Mouse (Mus musculus) CH12.LX (cell line): ENCODE measurements around the gene Ube2d2b. TPM values are rescaled to one million over a fixed set of nuclear protein-coding genes. Genes with fewer than 3 reads are reported as not detected.

Experiments
- DNase-seq: peaks from one replicate; pipeline ENCODE4 v3.0.0-alpha.2; 2013; ENCODE audit errors: extremely low read depth
- H3K27ac ChIP-seq: 2 replicates; pipeline ENCODE4 v1.5.1; 2012; ENCODE audit warnings: low read depth, mild to moderate bottlenecking, control low read depth, moderate library complexity; ENCODE audit not compliant: insufficient read depth
- H3K27me3 ChIP-seq: replicated peaks from 2 replicates; pipeline ENCODE3; 2012; ENCODE audit warnings: inconsistent platforms
- H3K36me3 ChIP-seq, 2 experiments: replicated peaks in 1 of 2; 2 replicates each; pipeline versions ENCODE3 to v1.6.1; 2012; ENCODE audit warnings: inconsistent platforms in 1 of 2, low read length in 1 of 2, mild to moderate bottlenecking in 1 of 2, mixed read lengths in 1 of 2, moderate library complexity in 1 of 2; ENCODE audit not compliant: control insufficient read depth in 1 of 2, insufficient read depth in 1 of 2
- H3K4me1 ChIP-seq, 2 experiments: 2 replicates each; pipeline ENCODE4 v1.6.1; 2012; ENCODE audit warnings: inconsistent platforms in 1 of 2, moderate library complexity in 1 of 2; ENCODE audit not compliant: insufficient read depth in 2 of 2, control insufficient read depth in 1 of 2
- H3K4me2 ChIP-seq: 2 replicates; pipeline ENCODE4 v1.6.1; 2012; ENCODE audit warnings: low read depth, mild to moderate bottlenecking, control low read depth; ENCODE audit not compliant: poor library complexity, insufficient read depth, severe bottlenecking
- H3K4me3 ChIP-seq, 3 experiments: fragments of 150-350 bp in 1 of 3; sonication (generic) in 1 of 3; replicated peaks in 1 of 3; 2 replicates each; pipeline versions ENCODE3 to v1.5.1; 2011 to 2012; ENCODE audit warnings: low read depth in 2 of 3, low read length in 2 of 3, mild to moderate bottlenecking in 2 of 3, moderate library complexity in 2 of 3, control low read depth in 1 of 3, improper control_type of control experiment in 1 of 3, inconsistent platforms in 1 of 3, mixed read lengths in 1 of 3; ENCODE audit not compliant: poor library complexity in 1 of 3
- H3K79me2 ChIP-seq: replicated peaks from 2 replicates; pipeline ENCODE4 v1.6.1; 2012; ENCODE audit warnings: mild to moderate bottlenecking, moderate library complexity; ENCODE audit not compliant: control insufficient read depth, poor library complexity, insufficient read depth, severe bottlenecking; ENCODE audit errors: extremely low read depth
- H3K9ac ChIP-seq: 2 replicates; pipeline ENCODE4 v1.6.1; 2012; ENCODE audit warnings: low read depth, mild to moderate bottlenecking, control low read depth, moderate library complexity; ENCODE audit not compliant: insufficient read depth
- H3K9me3 ChIP-seq: replicated peaks from 2 replicates; pipeline ENCODE3; 2012; ENCODE audit warnings: low read length, inconsistent platforms, mixed read lengths
- CHD2 ChIP-seq: IDR thresholded peaks from 2 replicates; pipeline ENCODE4 v1.6.1; 2011; ENCODE audit warnings: low read length, improper control_type of control experiment
- CTCF ChIP-seq, 2 experiments: IDR thresholded peaks in 1 of 2; conservative IDR thresholded peaks in 1 of 2; 2 replicates each; pipeline ENCODE4 v1.5.1; 2011 to 2012; ENCODE audit warnings: low read depth in 2 of 2, low read length in 2 of 2, improper control_type of control experiment in 1 of 2, inconsistent platforms in 1 of 2, mild to moderate bottlenecking in 1 of 2, moderate library complexity in 1 of 2
- E2F4 ChIP-seq: IDR thresholded peaks from 2 replicates; pipeline ENCODE4 v1.6.1; 2011; ENCODE audit warnings: low read depth, low read length, improper control_type of control experiment; ENCODE audit not compliant: insufficient replicate concordance
- ELF1 ChIP-seq: IDR thresholded peaks from 2 replicates; pipeline ENCODE4 v1.6.1; 2014; ENCODE audit warnings: low read depth, mild to moderate bottlenecking, inconsistent platforms, low read length, improper control_type of control experiment
- HCFC1 ChIP-seq: IDR thresholded peaks from 2 replicates; pipeline ENCODE4 v1.6.1; 2012; ENCODE audit warnings: low read depth, mild to moderate bottlenecking, inconsistent platforms, low read length, improper control_type of control experiment
- JUN ChIP-seq: IDR thresholded peaks from 2 replicates; pipeline ENCODE4 v1.6.1; 2011; ENCODE audit warnings: low read depth, mild to moderate bottlenecking, low read length, improper control_type of control experiment, moderate library complexity; ENCODE audit not compliant: insufficient read depth
- KAT2A ChIP-seq: IDR thresholded peaks from 2 replicates; pipeline ENCODE4 v1.6.1; 2012; ENCODE audit warnings: low read length, improper control_type of control experiment, inconsistent platforms; ENCODE audit not compliant: insufficient replicate concordance
- MAZ ChIP-seq: IDR thresholded peaks from 2 replicates; pipeline ENCODE4 v1.6.1; 2012; ENCODE audit warnings: low read depth, mild to moderate bottlenecking, inconsistent platforms, low read length, improper control_type of control experiment, moderate library complexity
- MYC ChIP-seq: IDR thresholded peaks from 2 replicates; pipeline ENCODE4 v1.6.1; 2011; ENCODE audit warnings: low read depth, mild to moderate bottlenecking, improper control_type of control experiment, low read length
- NRF1 ChIP-seq: IDR thresholded peaks from 2 replicates; pipeline ENCODE4 v1.6.1; 2014; ENCODE audit warnings: low read depth, mild to moderate bottlenecking, inconsistent platforms, low read length, improper control_type of control experiment, moderate library complexity
- PAX5 ChIP-seq: IDR thresholded peaks from 2 replicates; pipeline ENCODE4 v1.6.1; 2012; ENCODE audit warnings: low read length, inconsistent platforms, mixed read lengths
- POLR2A ChIP-seq: IDR thresholded peaks from 2 replicates; pipeline ENCODE4 v1.6.1; 2011; ENCODE audit warnings: low read depth, mild to moderate bottlenecking, improper control_type of control experiment, low read length
- RAD21 ChIP-seq: IDR thresholded peaks from 2 replicates; pipeline ENCODE4 v1.6.1; 2011; ENCODE audit warnings: low read depth, mild to moderate bottlenecking, low read length, improper control_type of control experiment, moderate library complexity
- SIN3A ChIP-seq: IDR thresholded peaks from 2 replicates; pipeline ENCODE4 v1.6.1; 2012; ENCODE audit warnings: low read length, improper control_type of control experiment, inconsistent platforms
- TBP ChIP-seq: conservative IDR thresholded peaks from 2 replicates; pipeline ENCODE4 v1.6.1; 2011; ENCODE audit warnings: low read depth, low read length, improper control_type of control experiment
- USF1 ChIP-seq: IDR thresholded peaks from 2 replicates; pipeline ENCODE4 v1.6.1; 2014; ENCODE audit warnings: low read depth, mild to moderate bottlenecking, inconsistent platforms, low read length, improper control_type of control experiment
- dilution Hi-C: fragments of 300-500 bp; cut with MboI; formaldehyde crosslinking; loops from 2 replicates; pipeline ENCODE4 v1.14.3; 2020; ENCODE audit warnings: low sequenced_read_pairs; ENCODE audit not compliant: extremely low pct_unique_long_range_greater_than_20kb, extremely low pct_ligation_motif_present
- in situ Hi-C: fragments of 300-500 bp; cut with MboI; formaldehyde crosslinking; loops from 3 replicates; pipeline ENCODE4 v1.14.3; 2019; ENCODE audit warnings: low sequenced_read_pairs, low pct_ligation_motif_present, low pct_unique_long_range_greater_than_20kb, mixed read lengths
- polyA plus RNA-seq: library from polyadenylated mRNA; unstranded; fragments of >175 nt; gene quantifications from 2 replicates; pipeline ENCODE4 v1.2.1, GENCODE M21; 2012; ENCODE audit warnings: low read depth; ENCODE audit not compliant: insufficient read length
- total RNA-seq, 2 experiments: library from RNA; depleted of rRNA; stranded (reverse); fragments of 300-350 nt in 1 of 2; fragments of >200 nt in 1 of 2; gene quantifications; 2 replicates each; pipeline ENCODE4 v1.2.3; 2012 to 2014

The Ube2d2b gene
- total and polyA plus RNA-seq, 3 experiments = not detected

DNA sequence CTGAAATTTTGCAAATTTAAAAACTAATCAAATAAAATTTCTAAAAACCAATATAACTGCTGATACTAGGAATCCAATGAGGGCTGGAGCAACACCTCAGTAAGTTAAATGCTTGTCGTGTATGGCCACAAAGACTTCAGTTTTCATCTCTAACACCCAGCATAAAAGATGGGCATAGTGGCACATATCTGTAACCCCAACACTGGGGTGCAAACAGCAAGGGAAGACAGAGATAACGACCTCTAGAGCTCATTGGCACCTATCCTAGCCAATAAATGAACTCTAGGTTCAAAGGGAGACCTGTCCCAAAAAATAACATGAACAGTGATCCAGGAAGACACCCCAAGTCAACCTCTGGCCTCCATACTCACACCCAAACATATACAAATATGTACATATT, 37.9 kb upstream of the Ube2d2b start:
- TF ChIP-seq TBP = no peak
- TF ChIP-seq JUN = no peak
- TF ChIP-seq SIN3A = no peak
- no peak for TF ChIP-seq CTCF (conservative IDR thresholded peaks at IDR 0.05 in 1 of 2, IDR thresholded peaks at IDR 0.05 in 1 of 2; ENCODE audit: low read depth in 2 of 2, low read length in 2 of 2)
- TF ChIP-seq PAX5 = no peak
- TF ChIP-seq NRF1 = no peak
- no peak for TF ChIP-seq POLR2A
- TF ChIP-seq RAD21 = no peak
- TF ChIP-seq USF1 = no peak
- no peak for TF ChIP-seq KAT2A
- TF ChIP-seq HCFC1 = no peak
- TF ChIP-seq CHD2 = no peak
- no peak for TF ChIP-seq MYC
- H3K4me3 ChIP-seq = no peak overlapping the region
- no peak overlapping the region for H3K27ac ChIP-seq
- DNase-seq = no peak
- no peaks in the 10 kb centered on the region for H3K27me3 ChIP-seq
- peaks cover 0 to 15% of the 10 kb centered on the region in 2 experiments for H3K36me3 ChIP-seq
- dilution Hi-C loops = no loop called here
- H3K4me2 ChIP-seq = no peak overlapping the region
- in situ Hi-C loops = loop anchor here (10.0 kb wide), 1 partner anchor 93 kb away; no protein-coding TSS in a partner anchor
- no peaks in the 10 kb centered on the region for H3K9me3 ChIP-seq
- H3K9ac ChIP-seq = no peak overlapping the region
- no peaks in the 10 kb centered on the region for H3K4me1 ChIP-seq
- no peaks in the 10 kb centered on the region for H3K79me2 ChIP-seq

DNA sequence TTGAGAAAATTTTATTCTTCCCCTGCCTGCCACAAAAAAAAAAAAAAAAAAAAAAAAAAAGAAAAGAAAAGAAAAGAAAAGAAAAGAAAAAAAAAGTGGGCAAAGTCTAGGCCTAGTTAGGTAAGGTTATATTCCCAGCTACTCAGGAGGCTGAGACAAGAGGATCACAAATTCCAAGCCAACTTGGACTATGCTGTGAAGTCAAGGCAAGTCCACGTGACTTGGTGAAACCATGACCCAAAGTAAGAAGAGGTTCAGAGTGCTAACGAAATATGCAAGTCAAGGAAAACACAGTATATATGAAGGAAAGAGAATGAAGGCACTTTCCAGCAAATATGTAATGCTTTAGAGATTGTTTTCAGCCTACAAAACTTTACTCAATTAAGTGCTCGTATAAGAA, 37.4 kb upstream of the Ube2d2b start:
- dilution Hi-C loops = no loop called here
- TF ChIP-seq E2F4 (no peak), POLR2A (no peak), TBP (no peak), ELF1 (no peak), MAZ (no peak)

More for the DNA sequence above, 37.4 kb upstream of the Ube2d2b start:
- no peak for DNase-seq
- no peak overlapping the region for H3K9ac ChIP-seq
- H3K9me3 ChIP-seq = no peaks in the 10 kb centered on the region
- no peak overlapping the region for H3K27ac ChIP-seq
- peaks cover 0 to 13% of the 10 kb centered on the region in 2 experiments for H3K36me3 ChIP-seq
- H3K79me2 ChIP-seq = no peaks in the 10 kb centered on the region
- no peak overlapping the region for H3K4me3 ChIP-seq
- in situ Hi-C loops = loop anchor here (10.0 kb wide), 1 partner anchor 92 kb away; no protein-coding TSS in a partner anchor
- no peaks in the 10 kb centered on the region for H3K4me1 ChIP-seq
- no peak overlapping the region for H3K4me2 ChIP-seq
- H3K27me3 ChIP-seq = no peaks in the 10 kb centered on the region
